Mouse (Mus musculus): ENCODE results near the gene Aldh18a1.

DNA sequence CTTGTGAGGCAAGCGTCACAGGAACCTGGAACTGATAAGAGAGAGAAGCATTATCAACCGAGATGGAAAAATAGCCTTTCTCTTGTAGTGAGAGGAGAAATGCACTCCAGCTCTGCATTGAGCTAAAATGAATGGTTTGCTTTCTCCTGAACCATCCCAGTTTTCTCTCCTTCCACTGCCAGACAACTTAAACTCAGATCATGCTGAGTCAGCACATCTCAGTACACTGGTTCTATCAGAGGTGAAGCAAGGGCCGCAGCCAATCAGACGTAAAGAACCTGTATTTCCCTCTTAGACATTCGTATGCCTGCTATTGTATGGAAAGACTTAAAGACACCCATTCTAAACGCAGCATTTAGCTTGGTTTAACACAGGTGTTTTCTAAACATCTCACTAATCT is 19.4 kb upstream of the Aldh18a1 start:
- TF ChIP-seq CTCF (IDR thresholded peaks at IDR 0.05; ENCODE audit: borderline replicate concordance, control insufficient read depth, extremely low read depth, insufficient read depth, low read length, poor library complexity) (no peak), POLR2A (IDR thresholded peaks at IDR 0.05; ENCODE audit: control insufficient read depth, extremely low read depth, insufficient read depth, low read length, poor library complexity) (no peak)

Measured in thymus, adult 2 months (tissue).